Mouse (Mus musculus) heart, embryonic 16.5 days (tissue): ENCODE data around the gene Stn1. TPM values are rescaled to one million over a fixed set of nuclear protein-coding genes. Genes with fewer than 3 reads are reported as not detected.
"Not testable (repeated sequence)": the region's sequence is repeated elsewhere in the genome, so short reads cannot be mapped to it uniquely, and the experiment has no call there.

ENCODE experiments used
- ATAC-seq: fragments of 200-750 bp; cut with Nextera tagmentation; replicated peaks from 2 replicates; pipeline ENCODE4 v1.8.0; 2017; ENCODE audit warnings: moderate number of reproducible peaks; ENCODE audit not compliant: insufficient read depth, low FRiP score; ENCODE audit errors: extremely low read depth
- H3K27ac ChIP-seq: fragments of 300-500 bp; sonication (generic); 2 replicates; pipeline ENCODE4 v1.5.1; 2014; ENCODE audit warnings: mild to moderate bottlenecking, low read length, control low read depth, moderate library complexity
- H3K27me3 ChIP-seq: fragments of 300-500 bp; sonication (generic); 2 replicates; pipeline ENCODE4 v1.6.1; 2014; ENCODE audit warnings: low read length, mixed read lengths; ENCODE audit not compliant: control insufficient read depth, insufficient read depth
- H3K36me3 ChIP-seq: fragments of 300-500 bp; sonication (generic); 2 replicates; pipeline ENCODE4 v1.6.1; 2014; ENCODE audit not compliant: control insufficient read depth, insufficient read depth
- H3K4me1 ChIP-seq: fragments of 300-500 bp; sonication (generic); 2 replicates; pipeline ENCODE4 v1.6.1; 2014; ENCODE audit warnings: low read length, mixed read lengths; ENCODE audit not compliant: control insufficient read depth, insufficient read depth
- H3K4me2 ChIP-seq: fragments of 300-500 bp; sonication (generic); 2 replicates; pipeline ENCODE4 v1.6.1; 2014; ENCODE audit warnings: low read depth, mild to moderate bottlenecking, control low read depth, low read length
- H3K4me3 ChIP-seq: fragments of 300-500 bp; sonication (generic); 2 replicates; pipeline ENCODE4 v1.5.1; 2014; ENCODE audit warnings: mild to moderate bottlenecking, control low read depth, low read length
- H3K9ac ChIP-seq: fragments of 300-500 bp; sonication (generic); 2 replicates; pipeline ENCODE4 v1.6.1; 2014; ENCODE audit warnings: low read length, control low read depth
- H3K9me3 ChIP-seq: fragments of 300-500 bp; sonication (generic); replicated peaks from 2 replicates; pipeline ENCODE4 v1.6.1; 2016; ENCODE audit warnings: low read length; ENCODE audit not compliant: control insufficient read depth
- WGBS: fragments of 180-500 bp; shearing (Covaris S2); extraction: QIAGEN DNeasy Blood & Tissue Kit; methylation state at CpG from one replicate; pipeline ENCODE4 v1.1.7; 2014; 5-methylcytosine and 5-hydroxymethylcytosine counted together
- polyA plus RNA-seq: library from polyadenylated mRNA; unstranded; fragments of >200 nt; fragmentation: Nextera tagmentation; extraction: Ambion mirVana; gene quantifications from 2 replicates; pipeline ENCODE4 v1.2.1, GENCODE M21; 2015

The Stn1 gene
- polyA plus RNA-seq = 37.3 and 38.5 TPM in 2 replicates

DNA sequence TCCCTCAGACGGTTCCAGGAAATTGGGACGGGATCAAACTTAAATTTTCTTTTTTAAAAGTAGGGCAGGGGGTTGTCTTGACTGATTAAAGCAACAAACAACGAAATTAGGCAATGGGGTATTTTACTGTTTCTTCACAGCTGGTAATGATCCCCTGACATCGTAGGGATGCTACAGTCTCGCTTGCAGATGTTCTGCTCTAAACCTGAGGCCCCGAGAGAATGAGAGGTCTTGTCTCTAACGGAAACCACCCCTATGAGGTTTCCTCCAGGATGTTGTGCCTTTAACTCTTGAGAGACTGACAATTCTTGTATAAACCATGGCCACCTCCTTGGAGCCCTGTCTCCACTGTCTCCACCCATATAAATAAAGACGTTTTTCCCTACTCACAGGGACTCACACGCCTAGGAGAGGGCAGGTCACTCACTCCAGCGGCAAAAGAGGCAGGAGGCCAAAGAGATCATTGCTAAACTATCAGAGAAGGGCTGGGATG, at the start of gene Stn1:
Gene Stn1 (minus strand): TSS at position 208 of the 493 bp plus-strand sequence.
- Histone ChIP-seq H3K4me2 (peak within 1 kb of the TSS; percentile 89), H3K27ac (peak within 1 kb of the TSS; percentile 95), H3K4me1 (peaks cover 29% of the 10 kb centered on the region), H3K4me3 (peak within 1 kb of the TSS; percentile 75), H3K36me3 (peaks cover 6% of the 10 kb centered on the region), H3K9me3 (peaks cover 3% of the 10 kb centered on the region), H3K27me3 (no peaks in the 10 kb centered on the region), H3K9ac (peak within 1 kb of the TSS; percentile 83)
- ATAC-seq = peak; percentile 30
- 2% methylated on average over 10 of the region's 10 CpGs for WGBS

DNA sequence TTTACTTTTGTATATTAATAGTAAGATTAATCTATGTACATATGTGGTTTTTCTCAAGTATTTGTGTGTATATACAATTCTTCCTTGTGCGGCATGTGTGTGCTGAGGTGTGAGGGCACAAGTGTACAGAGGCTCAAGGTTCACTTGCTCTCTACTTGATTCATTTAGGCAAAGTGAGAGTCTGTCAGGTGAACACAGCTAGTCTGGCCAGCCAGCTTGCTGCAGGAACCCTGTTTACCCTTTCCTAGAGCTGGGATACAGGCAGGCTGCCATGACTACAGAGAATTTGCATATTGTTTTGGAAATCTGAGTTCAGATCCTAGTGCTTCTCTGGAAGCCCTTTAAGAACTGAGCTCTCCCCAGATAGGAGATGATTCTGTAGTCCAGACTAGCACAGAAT, 49.7 kb upstream of the Stn1 start:
- Histone ChIP-seq H3K27ac (no peak overlapping the region), H3K4me1 (peaks cover 22% of the 10 kb centered on the region)
- 93% methylated on average over 1 of the region's 1 CpGs for WGBS

DNA sequence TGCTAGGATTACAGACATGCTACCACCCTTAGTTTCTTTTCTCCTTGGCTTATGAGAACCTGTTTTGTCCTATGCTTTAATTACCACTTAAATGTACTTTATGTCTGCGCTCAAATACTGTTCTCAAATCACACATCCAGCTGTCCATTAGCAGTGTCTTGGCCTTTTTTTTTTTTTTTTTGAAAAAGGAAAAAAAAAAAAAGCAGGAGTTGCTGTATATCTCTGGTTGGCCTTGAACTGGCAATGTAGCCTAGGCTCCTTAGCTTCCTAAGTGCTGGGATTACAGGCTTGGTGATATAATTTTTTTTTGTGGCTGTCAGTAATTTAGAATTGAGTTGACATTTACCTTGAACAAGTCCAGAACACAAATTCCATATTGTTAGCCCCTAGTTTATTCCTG, 48.5 kb upstream of the Stn1 start:
- Histone ChIP-seq H3K36me3 (no peaks in the 10 kb centered on the region), H3K9me3 (no peaks in the 10 kb centered on the region), H3K4me3 (no peak overlapping the region), H3K27ac (no peak overlapping the region), H3K4me1 (peaks cover 26% of the 10 kb centered on the region), H3K9ac (no peak overlapping the region), H3K4me2 (no peak overlapping the region), H3K27me3 (no peaks in the 10 kb centered on the region)
- WGBS = 90% methylated on average over 1 of the region's 1 CpGs
- ATAC-seq = no peak

More for the DNA sequence above, 49.7 kb upstream of the Stn1 start:
- H3K36me3 ChIP-seq = no peaks in the 10 kb centered on the region
- no peak overlapping the region for H3K4me3 ChIP-seq
- no peaks in the 10 kb centered on the region for H3K9me3 ChIP-seq
- H3K4me2 ChIP-seq = no peak overlapping the region
- no peak overlapping the region for H3K9ac ChIP-seq
- no peaks in the 10 kb centered on the region for H3K27me3 ChIP-seq
- no peak for ATAC-seq

DNA sequence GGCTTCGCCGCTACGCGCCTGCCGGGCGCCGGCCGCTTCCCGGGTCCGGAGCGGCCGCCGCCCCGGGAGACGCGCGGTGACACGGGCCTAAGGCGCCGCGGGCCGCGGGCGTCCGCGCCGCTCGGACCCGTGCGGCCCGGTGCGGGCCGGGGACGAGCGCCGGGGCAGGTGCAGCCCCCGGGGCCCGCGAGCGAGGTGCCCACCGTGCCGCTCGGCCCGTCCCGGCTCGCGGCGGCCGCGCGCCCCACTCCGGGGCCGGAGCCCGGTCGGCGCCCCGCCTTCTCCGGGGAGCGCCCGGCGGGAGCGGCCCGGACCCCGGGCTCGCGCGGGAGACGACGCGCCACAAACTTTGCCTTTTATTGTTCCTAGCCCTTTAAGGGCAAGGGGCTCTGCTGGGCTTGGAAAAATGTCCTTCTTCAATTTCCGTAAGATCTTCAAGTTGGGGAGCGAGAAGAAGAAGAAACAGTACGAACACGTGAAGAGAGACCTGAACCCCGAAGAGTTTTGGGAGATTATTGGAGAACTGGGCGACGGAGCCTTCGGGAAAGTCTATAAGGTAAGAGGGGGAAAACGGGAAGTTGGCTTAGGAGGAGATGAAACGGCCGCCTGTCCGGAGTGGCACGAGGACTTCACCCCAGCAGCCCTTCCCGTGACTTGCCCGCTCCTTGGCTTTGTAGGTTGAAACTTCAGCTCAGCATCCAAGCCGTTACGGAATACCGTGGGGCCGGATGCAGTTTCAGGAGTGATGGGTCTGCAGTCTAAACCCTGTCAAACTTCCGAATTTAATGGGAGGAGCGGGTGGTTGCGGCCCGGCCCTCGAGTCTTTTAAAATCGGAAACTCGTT, 42.7 kb upstream of the Stn1 start:
- no peaks in the 10 kb centered on the region for H3K27me3 ChIP-seq
- under 1% methylated on average over 59 of the region's 96 CpGs for WGBS
- no peaks in the 10 kb centered on the region for H3K36me3 ChIP-seq
- peaks cover 18% of the 10 kb centered on the region for H3K4me1 ChIP-seq
- peak overlapping the region; percentile 98 for H3K9ac ChIP-seq
- peak overlapping the region; percentile 99 for H3K27ac ChIP-seq
- H3K4me3 ChIP-seq = peak overlapping the region; percentile 70
- no peaks in the 10 kb centered on the region for H3K9me3 ChIP-seq
- H3K4me2 ChIP-seq = peak overlapping the region; percentile 76
- ATAC-seq = peak; percentile 65

DNA sequence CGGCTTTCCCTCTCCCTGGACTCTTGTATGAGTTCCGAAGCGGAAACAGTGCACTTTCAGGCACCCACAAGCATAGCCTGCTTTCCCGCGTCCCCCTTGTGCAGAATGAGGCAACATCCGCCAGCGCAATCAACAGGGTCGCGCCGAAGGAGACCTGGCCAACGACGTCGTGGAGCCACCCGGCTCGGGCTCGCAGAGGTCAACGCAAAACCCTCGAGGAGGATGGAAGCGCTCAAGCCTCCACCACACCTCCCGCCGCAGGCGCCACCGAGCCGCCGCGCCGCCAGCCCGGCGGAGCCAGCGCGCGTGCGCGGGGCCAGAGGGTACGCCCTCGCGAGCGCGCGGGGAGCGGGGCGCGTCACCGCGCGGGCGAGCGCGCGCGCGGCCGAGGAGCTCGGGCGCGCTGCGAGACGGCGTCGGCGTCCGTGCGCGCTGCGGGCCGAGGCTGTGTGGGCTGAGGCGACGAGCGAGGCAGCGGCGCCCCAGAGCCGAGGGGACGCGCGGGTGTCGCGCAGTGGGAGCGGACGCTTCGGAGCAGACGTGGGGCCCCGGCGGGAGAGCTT, 42.0 kb upstream of the Stn1 start, which contains the start of gene Slk:
Gene Slk (plus strand): TSS at position 454 of the 563 bp plus-strand sequence.
- under 1% methylated on average over 79 of the region's 83 CpGs for WGBS
- peak within 1 kb of the TSS; percentile 70 for H3K4me3 ChIP-seq
- H3K9me3 ChIP-seq = no peaks in the 10 kb centered on the region
- H3K36me3 ChIP-seq = no peaks in the 10 kb centered on the region
- H3K9ac ChIP-seq = peak within 1 kb of the TSS; percentile 98
- no peaks in the 10 kb centered on the region for H3K27me3 ChIP-seq
- H3K27ac ChIP-seq = peak within 1 kb of the TSS; percentile 99
- H3K4me1 ChIP-seq = peaks cover 16% of the 10 kb centered on the region
- peak; percentile 86 for ATAC-seq
- peak within 1 kb of the TSS; percentile 77 for H3K4me2 ChIP-seq

DNA sequence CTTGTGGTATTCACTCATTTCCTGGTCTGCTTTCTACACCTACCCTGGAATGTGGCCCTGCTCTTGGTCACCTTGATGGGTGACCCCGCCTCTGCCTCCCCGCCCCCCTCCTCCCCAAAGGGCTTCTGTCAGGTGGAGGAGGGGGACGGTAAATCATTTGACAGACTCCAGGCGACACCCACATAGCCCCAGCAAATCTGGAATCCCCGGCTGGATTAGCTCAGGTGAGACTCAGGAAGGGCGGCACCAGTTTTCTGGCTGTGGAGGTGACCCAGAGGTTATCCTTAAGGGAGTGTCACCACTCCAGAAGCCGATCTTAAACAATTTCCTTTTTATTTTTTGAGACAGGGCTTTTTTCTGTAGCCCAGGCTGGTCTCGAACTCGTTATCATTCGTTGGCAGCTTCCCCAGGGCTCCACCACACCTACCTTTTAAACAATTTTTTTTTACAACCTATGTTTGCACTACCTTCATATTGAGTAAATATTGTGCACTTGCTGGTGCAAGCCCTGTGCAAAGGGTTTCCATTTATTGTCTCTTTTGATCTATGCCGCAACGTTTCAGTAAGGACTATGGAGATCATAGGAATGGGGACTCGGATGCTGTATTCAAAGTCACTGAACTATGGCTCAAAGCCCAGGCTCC, 41.4 kb upstream of the Stn1 start:
- 16% methylated on average over 13 of the region's 13 CpGs for WGBS
- Histone ChIP-seq H3K4me3 (peak overlapping the region; percentile 70), H3K9ac (peak overlapping the region; percentile 98), H3K27ac (peak overlapping the region; percentile 99), H3K9me3 (no peaks in the 10 kb centered on the region), H3K4me2 (peak overlapping the region; percentile 77), H3K36me3 (no peaks in the 10 kb centered on the region), H3K27me3 (no peaks in the 10 kb centered on the region), H3K4me1 (peaks cover 14% of the 10 kb centered on the region)
- no peak for ATAC-seq

DNA sequence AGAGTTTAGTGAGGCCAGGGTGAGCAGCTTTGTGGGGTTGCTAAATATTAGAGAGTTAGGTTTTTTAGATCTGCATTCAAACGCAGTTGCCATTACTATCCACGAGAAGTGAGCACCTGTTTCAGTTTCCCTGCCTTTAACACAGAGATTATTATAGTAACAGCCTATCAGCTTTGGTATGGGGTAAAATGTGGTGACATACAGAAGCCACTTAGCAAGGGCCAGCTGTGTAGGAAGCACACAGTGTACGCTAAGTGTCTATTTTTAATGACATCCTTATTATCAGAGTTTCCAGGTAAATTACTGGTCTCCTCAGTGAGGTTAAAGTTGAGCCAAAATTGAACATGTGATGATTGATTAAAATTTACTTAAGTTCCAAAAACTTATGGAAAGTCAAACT, 36.4 kb upstream of the Stn1 start:
- Histone ChIP-seq H3K4me1 (peaks cover 11% of the 10 kb centered on the region), H3K9ac (no peak overlapping the region), H3K36me3 (no peaks in the 10 kb centered on the region), H3K27me3 (no peaks in the 10 kb centered on the region), H3K9me3 (no peaks in the 10 kb centered on the region), H3K4me3 (no peak overlapping the region), H3K4me2 (no peak overlapping the region), H3K27ac (peak overlapping the region; percentile 55)
- ATAC-seq = 0 out of 2 replicates have a peak, but pooled peaks have one; percentile 69
- WGBS = 40% methylated on average over 3 of the region's 3 CpGs

DNA sequence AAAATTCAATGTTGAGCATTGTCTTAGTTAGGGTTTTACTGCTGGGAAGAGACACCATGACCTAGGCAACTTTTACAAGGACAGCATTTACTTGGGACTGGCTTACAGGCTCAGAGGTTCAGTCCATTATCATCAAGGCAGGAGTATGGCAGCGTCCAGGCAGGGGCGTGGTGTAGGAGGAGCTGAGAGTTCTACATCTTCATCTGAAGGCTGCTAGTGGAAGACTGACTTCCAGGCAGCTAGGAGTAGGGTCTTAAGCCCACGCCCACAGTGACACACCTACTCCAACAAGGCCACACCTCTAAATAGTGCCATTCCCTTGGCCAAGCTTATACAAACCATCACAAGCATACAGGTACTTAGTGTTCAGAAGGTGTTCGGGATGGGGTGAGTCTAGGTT, 34.7 kb upstream of the Stn1 start:
- H3K36me3 ChIP-seq, ATAC-seq, H3K4me1 ChIP-seq, H3K9ac ChIP-seq, H3K27me3 ChIP-seq, H3K9me3 ChIP-seq, H3K4me3 ChIP-seq, H3K4me2 ChIP-seq, H3K27ac ChIP-seq: not testable (repeated sequence)
- WGBS = 75% methylated on average over 4 of the region's 4 CpGs
